Mouse (Mus musculus) forebrain, embryonic 10.5 days (tissue): ENCODE data around the gene Arsa. TPM values are rescaled to one million over a fixed set of nuclear protein-coding genes. Genes with fewer than 3 reads are reported as not detected.

Experiments
- DNase-seq: peaks from one replicate; pipeline ENCODE4 v3.0.0-alpha.2; 2017; ENCODE audit warnings: low spot score; ENCODE audit errors: extremely low spot score
- H3K27ac ChIP-seq: fragments of 300-500 bp; sonication (generic); 2 replicates; pipeline ENCODE4 v1.5.1; 2016; ENCODE audit warnings: mild to moderate bottlenecking
- H3K27me3 ChIP-seq: fragments of 300-500 bp; sonication (generic); 2 replicates; pipeline ENCODE4 v1.6.1; 2016; ENCODE audit warnings: mild to moderate bottlenecking; ENCODE audit not compliant: poor library complexity, severe bottlenecking
- H3K36me3 ChIP-seq: fragments of 300-500 bp; sonication (generic); replicated peaks from 2 replicates; pipeline ENCODE4 v1.6.1; 2016; ENCODE audit warnings: mild to moderate bottlenecking, moderate library complexity
- H3K4me1 ChIP-seq: fragments of 300-500 bp; sonication (generic); 2 replicates; pipeline ENCODE4 v1.6.1; 2016
- H3K4me3 ChIP-seq: fragments of 300-500 bp; sonication (generic); 2 replicates; pipeline ENCODE4 v1.5.1; 2016; ENCODE audit warnings: mild to moderate bottlenecking, moderate library complexity
- H3K9me3 ChIP-seq: fragments of 300-500 bp; sonication (generic); 2 replicates; pipeline ENCODE4 v1.6.1; 2016; ENCODE audit warnings: mild to moderate bottlenecking, moderate library complexity
- WGBS: fragments of 180-500 bp; shearing (Covaris S2); methylation state at CpG from one replicate; pipeline ENCODE4 v1.1.7; 2016; 5-methylcytosine and 5-hydroxymethylcytosine counted together
- polyA plus RNA-seq: library from polyadenylated mRNA; unstranded; fragments of >200 nt; fragmentation: Nextera tagmentation; extraction: Ambion mirVana; gene quantifications from 2 replicates; pipeline ENCODE4 v1.2.1, GENCODE M21; 2016

Arsa gene
- polyA plus RNA-seq, 1 experiment from 2014 or later: 11.4 TPM

- H3K27ac ChIP-seq: no peak overlapping the region
- H3K4me3 ChIP-seq: no peak overlapping the region; the same call in 1 of the 2 replicates
- H3K27me3 ChIP-seq: peaks cover 69% of the 10 kb centered on the region
- H3K36me3 ChIP-seq: peaks cover 26% of the 10 kb centered on the region
- DNase-seq: no peak
- no peaks in the 10 kb centered on the region for H3K9me3 ChIP-seq
- WGBS: 86% methylated on average over 3 of the region's 3 CpGs
- H3K4me1 ChIP-seq: peaks cover 46% of the 10 kb centered on the region
Measured at GRCm38 (mm10) chr15:89501321-89501720, 24.1 kb upstream of the Arsa start.

- WGBS: under 1% methylated on average over 35 of the region's 35 CpGs
- H3K36me3 ChIP-seq: peaks cover 20% of the 10 kb centered on the region
- peaks cover 51% of the 10 kb centered on the region for H3K4me1 ChIP-seq
- H3K27ac ChIP-seq: peak overlapping the region; percentile 88
- H3K27me3 ChIP-seq: peaks cover 76% of the 10 kb centered on the region
- H3K9me3 ChIP-seq: no peaks in the 10 kb centered on the region
- H3K4me3 ChIP-seq: peak overlapping the region; percentile 77
- DNase-seq: peak; percentile 64
Measured at GRCm38 (mm10) chr15:89500221-89500791, 23.1 kb upstream of the Arsa start.

- Histone ChIP-seq H3K36me3 (peaks cover 17% of the 10 kb centered on the region), H3K27ac (peak overlapping the region; percentile 88), H3K27me3 (peaks cover 76% of the 10 kb centered on the region), H3K4me1 (peaks cover 51% of the 10 kb centered on the region), H3K9me3 (0 out of 2 replicates have a peak, but pooled peaks cover 2% of the 10 kb centered on the region), H3K4me3 (peak overlapping the region; percentile 77)
- DNase-seq: peak; percentile 60
- under 1% methylated on average over 56 of the region's 60 CpGs for WGBS
Measured at GRCm38 (mm10) chr15:89499784-89500220, 22.6 kb upstream of the Arsa start.

GRCm38 (mm10) chr15:89498961-89499688, 21.9 kb upstream of the Arsa start, which contains the start of gene Shank3:
TSS of gene Shank3 (plus strand) at chr15:89499623.
- peak within 1 kb of the TSS; percentile 77 for H3K4me3 ChIP-seq
- peaks cover 51% of the 10 kb centered on the region for H3K4me1 ChIP-seq
- 0 out of 2 replicates have a peak, but pooled peaks cover 2% of the 10 kb centered on the region for H3K9me3 ChIP-seq
- under 1% methylated on average over 25 of the region's 72 CpGs for WGBS
- peaks cover 81% of the 10 kb centered on the region for H3K27me3 ChIP-seq
- peak; percentile 48 for DNase-seq
- H3K27ac ChIP-seq: peak within 1 kb of the TSS; percentile 88
- peaks cover 10% of the 10 kb centered on the region for H3K36me3 ChIP-seq

- Histone ChIP-seq H3K4me1 (peaks cover 51% of the 10 kb centered on the region), H3K27ac (peak overlapping the region; percentile 88), H3K27me3 (peaks cover 78% of the 10 kb centered on the region), H3K36me3 (peaks cover 3% of the 10 kb centered on the region), H3K9me3 (0 out of 2 replicates have a peak, but pooled peaks cover 2% of the 10 kb centered on the region), H3K4me3 (peak overlapping the region; percentile 77)
- 2% methylated on average over 41 of the region's 41 CpGs for whole genome bisulfite sequencing
- peak; percentile 17 for DNase-seq
Measured at GRCm38 (mm10) chr15:89498049-89498960, 21.1 kb upstream of the Arsa start.

GRCm38 (mm10) chr15:89497391-89498048, 20.3 kb upstream of the Arsa start:
- Histone ChIP-seq H3K9me3 (0 out of 2 replicates have a peak, but pooled peaks cover 2% of the 10 kb centered on the region), H3K36me3 (no peaks in the 10 kb centered on the region), H3K4me1 (peaks cover 51% of the 10 kb centered on the region), H3K27ac (peak overlapping the region; percentile 88), H3K4me3 (peak overlapping the region; percentile 77; the same call in 1 of the 2 replicates), H3K27me3 (peaks cover 73% of the 10 kb centered on the region)
- 24% methylated on average over 4 of the region's 4 CpGs for WGBS
- DNase-seq: no peak

GRCm38 (mm10) chr15:89496841-89497240, 19.6 kb upstream of the Arsa start:
- no peak overlapping the region for H3K4me3 ChIP-seq
- no peak overlapping the region for H3K27ac ChIP-seq
- DNase-seq: no peak
- H3K4me1 ChIP-seq: peaks cover 51% of the 10 kb centered on the region
- H3K36me3 ChIP-seq: no peaks in the 10 kb centered on the region
- 26% methylated on average over 2 of the region's 2 CpGs for WGBS
- peaks cover 66% of the 10 kb centered on the region for H3K27me3 ChIP-seq
- H3K9me3 ChIP-seq: 0 out of 2 replicates have a peak, but pooled peaks cover 2% of the 10 kb centered on the region

- Histone ChIP-seq H3K27ac (no peak overlapping the region), H3K9me3 (0 out of 2 replicates have a peak, but pooled peaks cover 2% of the 10 kb centered on the region), H3K4me3 (no peak overlapping the region), H3K36me3 (no peaks in the 10 kb centered on the region), H3K27me3 (peaks cover 59% of the 10 kb centered on the region), H3K4me1 (peaks cover 51% of the 10 kb centered on the region)
- no peak for DNase-seq
- 26% methylated on average over 4 of the region's 4 CpGs for WGBS
Measured at GRCm38 (mm10) chr15:89496131-89496530, 18.9 kb upstream of the Arsa start.

- H3K4me3 ChIP-seq: no peak overlapping the region
- H3K4me1 ChIP-seq: peaks cover 41% of the 10 kb centered on the region
- 82% methylated on average over 4 of the region's 4 CpGs for WGBS
Measured at GRCm38 (mm10) chr15:89494970-89495369, 17.7 kb upstream of the Arsa start.

GRCm38 (mm10) chr15:89488611-89489117, 11.4 kb upstream of the Arsa start:
- Histone ChIP-seq H3K4me3 (no peak overlapping the region), H3K9me3 (no peaks in the 10 kb centered on the region), H3K27me3 (no peaks in the 10 kb centered on the region), H3K36me3 (no peaks in the 10 kb centered on the region), H3K27ac (no peak overlapping the region), H3K4me1 (no peaks in the 10 kb centered on the region)
- no peak for DNase-seq
- WGBS: 60% methylated on average over 14 of the region's 14 CpGs

More at GRCm38 (mm10) chr15:89494970-89495369, 17.7 kb upstream of the Arsa start:
- no peak for DNase-seq
- Histone ChIP-seq H3K27ac (no peak overlapping the region), H3K36me3 (no peaks in the 10 kb centered on the region), H3K9me3 (0 out of 2 replicates have a peak, but pooled peaks cover 2% of the 10 kb centered on the region), H3K27me3 (peaks cover 48% of the 10 kb centered on the region)

GRCm38 (mm10) chr15:89488182-89488581, 11.0 kb upstream of the Arsa start:
- Histone ChIP-seq H3K4me3 (no peak overlapping the region), H3K36me3 (no peaks in the 10 kb centered on the region), H3K27ac (no peak overlapping the region), H3K27me3 (no peaks in the 10 kb centered on the region), H3K4me1 (no peaks in the 10 kb centered on the region), H3K9me3 (no peaks in the 10 kb centered on the region)
- DNase-seq: no peak
- WGBS: 83% methylated on average over 12 of the region's 12 CpGs
